Mouse (Mus musculus): Measurements from ENCODE around the gene Sphk2.

DNA sequence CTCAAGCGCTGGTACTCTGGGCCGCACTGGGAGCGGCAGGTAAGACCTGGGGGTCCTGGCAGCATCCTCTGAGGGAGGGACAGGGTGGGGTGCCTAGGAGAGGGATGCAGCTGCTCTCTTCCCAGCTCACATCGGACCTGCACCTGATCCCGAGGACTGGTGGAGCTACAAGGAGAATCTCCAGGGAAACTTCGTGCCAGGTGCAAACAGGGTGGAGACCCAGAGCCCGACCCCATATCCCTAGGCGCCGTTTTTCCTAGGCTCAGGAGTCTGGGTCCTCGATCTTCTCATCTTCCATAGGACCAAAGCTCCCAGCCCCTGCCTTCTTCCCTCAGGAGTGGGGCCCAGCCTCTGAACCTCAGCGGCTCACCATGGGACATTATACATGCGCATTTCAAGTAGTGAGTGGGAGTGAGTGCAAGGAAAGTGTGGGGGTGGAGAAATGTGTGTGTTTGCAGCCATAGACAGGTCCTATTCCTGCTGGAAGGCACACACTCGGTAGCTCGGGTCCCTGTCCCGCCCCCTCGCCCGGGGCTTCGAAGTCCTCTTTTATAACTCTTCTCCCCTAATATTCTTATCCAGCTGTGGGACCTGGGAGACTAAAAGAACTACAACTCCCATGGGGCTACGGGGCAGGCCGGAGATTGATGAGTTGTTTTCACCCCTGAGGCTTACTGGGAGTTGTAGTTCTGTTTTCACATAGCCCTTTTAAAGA lies 17.3 kb downstream of the Sphk2 start:
- TF ChIP-seq CTCF (IDR thresholded peaks at IDR 0.05; ENCODE audit: low read depth) (no peak), EP300 (IDR thresholded peaks at IDR 0.05; ENCODE audit: low read depth) (no peak)
